Mouse (Mus musculus) lung, embryonic 14.5 days (tissue): ENCODE data around the gene Pla2g12b. TPM values are rescaled to one million over a fixed set of nuclear protein-coding genes. Genes with fewer than 3 reads are reported as not detected.

ENCODE experiments used
- ATAC-seq: fragments of 200-750 bp; cut with Nextera tagmentation; 2 replicates; pipeline ENCODE4 v1.8.0; 2017; ENCODE audit warnings: mild to moderate bottlenecking, moderate TSS enrichment, moderate library complexity; ENCODE audit not compliant: insufficient read depth
- DNase-seq: peaks from one replicate; pipeline ENCODE4 v3.0.0-alpha.2; 2015
- H3K27ac ChIP-seq: fragments of 300-500 bp; sonication (generic); 2 replicates; pipeline ENCODE4 v1.5.1; 2014; ENCODE audit warnings: low read depth, mild to moderate bottlenecking, moderate library complexity
- H3K27me3 ChIP-seq: fragments of 300-500 bp; sonication (generic); 2 replicates; pipeline ENCODE4 v1.6.1; 2014; ENCODE audit warnings: low read length, control low read depth; ENCODE audit not compliant: insufficient read depth
- H3K36me3 ChIP-seq: fragments of 300-500 bp; sonication (generic); 2 replicates; pipeline ENCODE4 v1.6.1; 2014; ENCODE audit warnings: control low read depth; ENCODE audit not compliant: insufficient read depth
- H3K4me1 ChIP-seq: fragments of 300-500 bp; sonication (generic); 2 replicates; pipeline ENCODE4 v1.6.1; 2014; ENCODE audit warnings: antibody characterized with exemption, control low read depth; ENCODE audit not compliant: insufficient read depth
- H3K4me2 ChIP-seq: fragments of 300-500 bp; sonication (generic); 2 replicates; pipeline ENCODE4 v1.6.1; 2014; ENCODE audit warnings: mild to moderate bottlenecking
- H3K4me3 ChIP-seq: fragments of 300-500 bp; sonication (generic); 2 replicates; pipeline ENCODE4 v1.5.1; 2014; ENCODE audit warnings: low read depth, low read length
- H3K9ac ChIP-seq: fragments of 300-500 bp; sonication (generic); 2 replicates; pipeline ENCODE4 v1.6.1; 2014
- H3K9me3 ChIP-seq: fragments of 300-500 bp; sonication (generic); 2 replicates; pipeline ENCODE4 v1.6.1; 2016; ENCODE audit warnings: low read depth, low read length, control low read depth
- CTCF ChIP-seq: IDR thresholded peaks from 2 replicates; pipeline ENCODE4 v1.5.1; 2016; ENCODE audit warnings: antibody characterized with exemption, low read depth
- WGBS: fragments of 180-500 bp; shearing (Covaris S2); extraction: QIAGEN DNeasy Blood & Tissue Kit; methylation state at CpG from one replicate; pipeline ENCODE4 v1.1.7; 2014; 5-methylcytosine and 5-hydroxymethylcytosine counted together
- polyA plus RNA-seq: library from polyadenylated mRNA; unstranded; fragments of >200 nt; fragmentation: Nextera tagmentation; extraction: Ambion mirVana; gene quantifications from 2 replicates; pipeline ENCODE4 v1.2.1, GENCODE M21; 2014

Gene Pla2g12b
- polyA plus RNA-seq, result not detected in 2 replicates

DNA sequence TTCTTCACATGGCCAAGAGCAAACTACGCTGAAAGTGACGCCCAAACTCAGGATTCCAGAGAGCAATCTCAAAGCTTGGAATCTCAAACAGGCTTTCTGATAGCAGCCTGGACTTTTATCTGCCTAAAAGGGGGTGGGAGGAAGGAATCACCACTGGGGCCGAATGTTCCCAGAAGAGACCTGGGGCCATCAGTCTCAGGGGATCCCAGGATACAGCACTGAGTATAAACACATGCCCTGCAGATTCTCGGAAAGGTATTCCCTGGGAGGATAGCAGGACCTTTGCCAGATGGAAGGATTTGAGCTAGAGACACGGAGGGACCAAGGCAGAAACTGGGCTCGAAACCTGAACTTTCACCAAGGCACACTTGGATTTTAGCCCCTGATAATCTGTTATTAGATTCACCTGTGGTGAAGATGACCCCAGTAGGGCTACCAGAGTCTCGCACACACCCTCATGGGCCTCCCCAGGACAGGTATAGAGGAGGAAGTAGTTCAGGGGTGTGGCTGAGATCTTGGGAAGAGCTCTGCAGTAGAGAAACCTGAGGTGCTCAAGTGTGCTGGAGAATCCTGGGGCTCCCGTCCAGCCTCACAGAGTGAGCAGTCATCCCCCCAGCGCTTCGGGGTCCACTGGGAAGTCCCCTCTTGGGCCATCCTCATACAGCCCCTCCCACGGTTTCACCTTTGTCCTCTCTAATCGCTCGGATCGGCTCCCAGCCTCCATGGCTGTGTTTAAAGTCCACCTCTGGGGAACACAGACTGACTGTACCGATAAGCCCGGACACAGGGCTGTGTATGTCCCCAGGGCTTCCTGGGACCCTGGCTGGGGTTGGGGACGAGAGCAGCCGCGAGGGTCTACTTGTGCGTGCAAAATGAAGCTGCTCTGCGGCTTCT, at the start of gene Pla2g12b:
TSS of gene Pla2g12b (plus strand) at position 762 of the 894 bp plus-strand sequence.
- Histone ChIP-seq H3K4me2 (no peak within 1 kb of the TSS), H3K27me3 (no peaks in the 10 kb centered on the region), H3K27ac (no peak within 1 kb of the TSS), H3K4me3 (no peak within 1 kb of the TSS), H3K9ac (no peak within 1 kb of the TSS), H3K9me3 (no peaks in the 10 kb centered on the region), H3K4me1 (no peaks in the 10 kb centered on the region), H3K36me3 (no peaks in the 10 kb centered on the region)
- DNase-seq, result no peak
- no peak for ATAC-seq
- no peak for TF ChIP-seq CTCF
- WGBS, result 49% methylated on average over 21 of the region's 21 CpGs

- no peaks in the 10 kb centered on the region for H3K4me1 ChIP-seq
- no peaks in the 10 kb centered on the region for H3K27me3 ChIP-seq
- H3K27ac ChIP-seq, result no peak overlapping the region
- WGBS, result 82% methylated on average over 12 of the region's 12 CpGs
- H3K9ac ChIP-seq, result no peak overlapping the region
- no peak overlapping the region for H3K4me2 ChIP-seq
- no peak for ATAC-seq
- no peak for TF ChIP-seq CTCF
- H3K4me3 ChIP-seq, result no peak overlapping the region
- H3K9me3 ChIP-seq, result no peaks in the 10 kb centered on the region
- DNase-seq, result no peak
- peaks cover 75% of the 10 kb centered on the region for H3K36me3 ChIP-seq
Observed at GRCm38 (mm10) chr10:59354120-59354519, 49.3 kb upstream of the Pla2g12b start.

DNA sequence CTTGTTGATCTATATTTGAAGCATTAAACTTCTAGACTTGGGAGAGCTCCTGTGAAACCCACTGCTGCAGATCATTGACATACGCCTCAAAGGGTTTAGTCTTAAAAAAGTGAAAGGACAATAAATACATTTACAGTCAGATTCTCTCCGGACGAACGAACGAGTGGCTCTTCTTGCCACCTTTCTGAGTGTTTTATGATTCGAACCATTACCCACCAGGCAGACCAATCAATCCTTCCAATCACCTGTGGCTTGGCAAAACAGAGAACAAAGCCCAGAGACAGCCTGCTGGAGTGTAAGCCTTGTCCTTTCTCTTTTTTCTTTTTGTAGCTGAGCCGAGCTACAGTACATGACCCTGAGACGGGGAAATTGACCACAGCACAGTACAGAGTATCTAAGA, 48.4 kb upstream of the Pla2g12b start:
- no peak for ATAC-seq
- Histone ChIP-seq H3K36me3 (peaks cover 73% of the 10 kb centered on the region), H3K4me2 (no peak overlapping the region), H3K4me1 (no peaks in the 10 kb centered on the region), H3K27me3 (no peaks in the 10 kb centered on the region), H3K9me3 (no peaks in the 10 kb centered on the region), H3K9ac (no peak overlapping the region), H3K4me3 (no peak overlapping the region), H3K27ac (no peak overlapping the region)
- WGBS, result 82% methylated on average over 8 of the region's 8 CpGs
- TF ChIP-seq CTCF, result no peak
- no peak for DNase-seq

GRCm38 (mm10) chr10:59358744-59359143, 44.7 kb upstream of the Pla2g12b start:
- DNase-seq (peak; percentile 28), ATAC-seq (no peak)
- Histone ChIP-seq H3K9ac (no peak overlapping the region), H3K36me3 (peaks cover 72% of the 10 kb centered on the region), H3K4me3 (no peak overlapping the region), H3K9me3 (no peaks in the 10 kb centered on the region), H3K27ac (no peak overlapping the region), H3K27me3 (no peaks in the 10 kb centered on the region), H3K4me2 (no peak overlapping the region), H3K4me1 (no peaks in the 10 kb centered on the region)
- 87% methylated on average over 4 of the region's 4 CpGs for WGBS
- peak; percentile 32; the same call in 1 of the 2 replicates for TF ChIP-seq CTCF

GRCm38 (mm10) chr10:59363208-59363607, 40.3 kb upstream of the Pla2g12b start:
- H3K36me3 ChIP-seq, result peaks cover 83% of the 10 kb centered on the region
- no peak overlapping the region for H3K4me2 ChIP-seq
- 80% methylated on average over 2 of the region's 2 CpGs for WGBS
- H3K9me3 ChIP-seq, result no peaks in the 10 kb centered on the region
- no peak for TF ChIP-seq CTCF
- no peak overlapping the region for H3K27ac ChIP-seq
- ATAC-seq (no peak), DNase-seq (no peak)
- H3K27me3 ChIP-seq, result no peaks in the 10 kb centered on the region
- no peaks in the 10 kb centered on the region for H3K4me1 ChIP-seq
- no peak overlapping the region for H3K9ac ChIP-seq
- no peak overlapping the region for H3K4me3 ChIP-seq

DNA sequence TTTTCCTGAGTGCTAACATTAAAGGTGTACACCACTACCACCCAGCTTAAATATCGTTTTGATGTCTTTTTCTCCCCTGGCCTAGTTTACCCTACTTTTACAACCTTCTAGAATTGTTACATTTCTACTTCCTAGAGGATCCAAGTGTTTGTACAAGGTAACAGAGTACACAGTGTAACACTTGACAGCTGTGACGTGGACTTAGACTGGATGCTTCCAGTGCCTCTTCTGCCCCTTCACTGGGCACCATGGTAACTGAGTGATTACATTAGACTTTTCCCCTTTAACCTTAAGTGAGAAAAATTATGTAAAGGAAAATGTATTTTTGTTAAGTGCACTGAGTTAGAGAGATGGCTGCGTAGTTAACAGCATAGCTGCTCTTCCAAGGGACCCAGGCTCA, 38.9 kb upstream of the Pla2g12b start:
- no peak overlapping the region for H3K4me3 ChIP-seq
- no peak for TF ChIP-seq CTCF
- H3K36me3 ChIP-seq, result peaks cover 93% of the 10 kb centered on the region
- no peak overlapping the region for H3K27ac ChIP-seq
- H3K4me2 ChIP-seq, result no peak overlapping the region
- peak; percentile 92 for ATAC-seq
- H3K4me1 ChIP-seq, result no peaks in the 10 kb centered on the region
- H3K9me3 ChIP-seq, result no peaks in the 10 kb centered on the region
- DNase-seq, result peak; percentile 75
- 55% methylated on average over 3 of the region's 3 CpGs for WGBS
- no peak overlapping the region for H3K9ac ChIP-seq
- no peaks in the 10 kb centered on the region for H3K27me3 ChIP-seq

DNA sequence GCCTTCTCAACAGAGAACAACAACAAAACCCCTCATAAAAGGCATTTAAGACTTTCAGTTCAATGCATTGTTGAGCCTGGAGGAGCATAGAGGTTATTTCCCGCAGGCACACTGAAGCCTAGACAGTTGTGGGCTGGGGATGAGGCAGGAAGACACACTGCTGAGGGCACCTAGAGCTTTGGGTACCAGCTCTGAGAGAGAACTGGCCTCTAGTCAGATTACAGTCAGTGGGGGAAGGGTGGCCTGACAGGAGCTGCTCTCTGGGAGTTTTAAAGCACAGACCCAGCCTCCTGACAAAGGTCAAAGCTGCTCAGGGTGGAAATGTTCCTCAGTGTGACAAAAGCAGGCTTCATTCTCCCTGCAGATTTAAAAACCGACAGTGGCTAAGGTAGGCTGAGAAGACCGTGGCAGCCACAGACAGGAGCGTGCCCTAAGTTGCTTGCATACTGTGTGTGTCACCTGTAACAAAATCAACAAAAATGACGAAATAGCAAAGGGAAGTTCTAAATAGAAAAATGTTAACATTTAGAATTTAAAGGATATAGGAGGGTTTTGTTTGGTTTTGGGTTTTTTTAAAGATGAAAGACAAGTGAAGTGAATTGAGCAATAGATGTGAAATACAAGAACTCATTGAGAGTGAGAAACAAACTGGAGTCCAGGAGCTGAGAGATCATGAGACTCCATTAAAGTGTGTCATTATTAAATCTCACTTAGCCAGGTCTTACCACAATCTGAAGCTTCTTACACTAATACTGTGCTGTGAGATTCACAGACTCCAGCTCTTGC, 37.5 kb upstream of the Pla2g12b start:
- Histone ChIP-seq H3K27ac (no peak overlapping the region), H3K27me3 (no peaks in the 10 kb centered on the region), H3K36me3 (peaks cover 97% of the 10 kb centered on the region), H3K9me3 (no peaks in the 10 kb centered on the region), H3K4me1 (no peaks in the 10 kb centered on the region), H3K9ac (no peak overlapping the region), H3K4me3 (no peak overlapping the region), H3K4me2 (no peak overlapping the region)
- DNase-seq, result no peak
- WGBS, result 79% methylated on average over 5 of the region's 5 CpGs
- no peak for ATAC-seq
- TF ChIP-seq CTCF, result no peak
